Mouse (Mus musculus): ENCODE data around the gene Litaf. TPM values are rescaled to one million over a fixed set of nuclear protein-coding genes. Genes with fewer than 3 reads are reported as not detected.

Litaf gene
- total RNA-seq, 2 experiments from 2014 or later = 21.7 to 24.2 TPM

GRCm38 (mm10) chr16:11069710-11070420 is 3.9 kb upstream of the Litaf start:
- intact Hi-C loops (cut with DNase I) = loop anchor here (5.0 kb wide), 1 partner anchor 62 kb away; the partner anchor contains the start of gene Txndc11
- peak; percentile 47 for DNase-seq (ENCODE audit: low spot score)

GRCm38 (mm10) chr16:11069271-11069670 is 3.3 kb upstream of the Litaf start:
- intact Hi-C loops (cut with DNase I) = no loop called here

DNA sequence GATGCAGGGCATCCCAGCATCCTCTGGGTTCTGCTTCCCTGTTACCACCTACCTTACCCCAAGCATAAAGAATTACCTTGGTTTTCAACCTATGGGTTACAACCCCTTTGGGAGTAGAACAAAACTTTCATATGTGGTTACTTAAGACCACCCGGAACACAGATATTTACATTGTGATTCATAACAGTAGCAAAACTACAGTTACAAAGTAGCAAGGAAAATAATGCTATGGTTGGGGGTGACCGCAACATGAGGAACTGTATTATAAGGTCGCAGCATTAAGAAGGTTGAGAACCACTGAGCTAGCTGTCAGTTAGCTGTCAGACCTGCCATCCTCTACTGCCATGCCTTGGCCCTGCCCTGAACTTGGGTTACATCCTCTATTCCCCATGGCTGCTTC is 2.7 kb upstream of the Litaf start:
- intact Hi-C loops (cut with DNase I) = no loop called here
- DNase-seq (ENCODE audit: low spot score) = no peak

More at GRCm38 (mm10) chr16:11069271-11069670, 3.3 kb upstream of the Litaf start:
- DNase-seq (ENCODE audit: low spot score) = no peak

DNA sequence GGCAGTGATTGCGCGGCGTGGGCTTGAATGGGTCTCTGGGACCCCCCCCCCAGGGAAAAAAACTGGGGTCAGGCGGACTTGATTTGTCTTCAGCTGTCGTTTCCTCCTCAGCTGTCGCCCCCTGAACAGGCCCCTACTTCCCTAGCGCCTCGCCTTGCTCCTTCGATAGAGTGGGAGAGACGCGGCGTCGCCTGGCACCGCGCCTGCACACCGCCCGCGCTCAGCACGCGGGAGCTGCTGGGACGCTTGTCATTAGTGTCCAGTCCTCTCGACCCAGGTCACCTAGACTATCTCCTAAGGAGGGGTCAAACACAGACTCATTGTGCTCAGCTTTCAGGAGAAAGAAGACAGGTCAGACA is 855 bp upstream of the Litaf start:
- DNase-seq (ENCODE audit: low spot score) = peak; percentile 39
- intact Hi-C loops (cut with DNase I) = loop anchor here (2.0 kb wide), 1 partner anchor 22 kb away; no protein-coding TSS in a partner anchor

DNA sequence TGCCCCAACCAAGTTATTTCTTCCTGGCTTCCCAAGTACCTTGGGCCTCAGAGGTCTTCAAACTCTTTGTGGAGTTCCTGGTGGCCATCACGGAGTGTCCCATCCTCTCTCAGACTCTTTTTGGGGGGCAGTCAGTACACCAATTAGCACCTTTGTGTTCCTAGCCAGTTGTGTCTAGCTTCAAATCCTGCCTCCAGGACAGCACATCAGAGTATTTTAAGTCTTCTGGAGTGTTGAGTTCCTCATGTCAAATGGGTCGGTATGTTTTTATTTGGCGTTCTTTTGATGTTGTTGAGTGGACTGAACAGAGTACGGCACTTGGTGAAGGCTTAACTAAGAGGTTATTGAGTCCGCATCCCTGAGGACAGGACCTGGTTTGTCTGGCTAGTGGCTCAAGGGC is 526 bp downstream of the Litaf start:
- no peak for DNase-seq (ENCODE audit: low spot score)
- intact Hi-C loops (cut with DNase I) = no loop called here

DNA sequence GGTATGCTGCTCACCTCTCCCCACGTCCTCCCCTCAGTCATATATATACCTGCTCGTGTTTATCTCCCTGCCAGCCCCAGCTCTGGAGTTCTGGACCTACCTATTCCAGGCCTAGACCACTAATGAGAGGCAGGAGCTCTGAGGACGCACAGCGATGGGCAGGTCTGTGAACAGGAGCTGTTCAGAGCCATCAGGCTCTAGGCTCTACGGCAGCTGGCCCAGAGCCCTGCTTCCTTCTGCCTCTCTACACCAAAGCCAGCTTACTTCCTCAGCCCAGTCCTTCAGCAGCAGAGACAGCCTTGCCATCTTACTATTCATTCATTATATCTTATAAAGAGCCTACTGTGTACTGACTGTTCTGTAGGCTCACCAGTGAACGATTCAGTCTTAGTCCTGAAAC is 1.2 kb downstream of the Litaf start:
- DNase-seq (ENCODE audit: low spot score) = no peak
- intact Hi-C loops (cut with DNase I) = no loop called here

DNA sequence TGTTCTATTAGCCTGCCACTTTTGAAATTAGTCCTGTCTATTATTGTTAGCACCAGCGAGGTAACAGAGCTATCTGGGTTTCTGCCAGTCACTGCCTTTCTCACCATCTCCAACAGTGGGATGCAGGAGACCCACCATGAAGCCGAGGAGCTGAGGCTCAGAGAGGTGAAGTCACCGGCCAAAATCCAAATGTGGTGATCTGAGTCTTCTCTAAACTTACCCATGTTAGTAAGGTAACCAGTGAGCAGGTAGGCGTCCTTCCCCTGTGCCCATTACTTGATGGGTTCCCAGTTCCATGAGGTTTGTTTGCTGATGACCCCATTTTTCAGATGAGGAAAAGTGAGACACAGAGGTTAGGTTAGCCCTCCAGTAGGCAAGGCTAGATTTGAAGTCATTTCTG is 1.6 kb downstream of the Litaf start:
- DNase-seq (ENCODE audit: low spot score) = no peak
- intact Hi-C loops (cut with DNase I) = no loop called here

DNA sequence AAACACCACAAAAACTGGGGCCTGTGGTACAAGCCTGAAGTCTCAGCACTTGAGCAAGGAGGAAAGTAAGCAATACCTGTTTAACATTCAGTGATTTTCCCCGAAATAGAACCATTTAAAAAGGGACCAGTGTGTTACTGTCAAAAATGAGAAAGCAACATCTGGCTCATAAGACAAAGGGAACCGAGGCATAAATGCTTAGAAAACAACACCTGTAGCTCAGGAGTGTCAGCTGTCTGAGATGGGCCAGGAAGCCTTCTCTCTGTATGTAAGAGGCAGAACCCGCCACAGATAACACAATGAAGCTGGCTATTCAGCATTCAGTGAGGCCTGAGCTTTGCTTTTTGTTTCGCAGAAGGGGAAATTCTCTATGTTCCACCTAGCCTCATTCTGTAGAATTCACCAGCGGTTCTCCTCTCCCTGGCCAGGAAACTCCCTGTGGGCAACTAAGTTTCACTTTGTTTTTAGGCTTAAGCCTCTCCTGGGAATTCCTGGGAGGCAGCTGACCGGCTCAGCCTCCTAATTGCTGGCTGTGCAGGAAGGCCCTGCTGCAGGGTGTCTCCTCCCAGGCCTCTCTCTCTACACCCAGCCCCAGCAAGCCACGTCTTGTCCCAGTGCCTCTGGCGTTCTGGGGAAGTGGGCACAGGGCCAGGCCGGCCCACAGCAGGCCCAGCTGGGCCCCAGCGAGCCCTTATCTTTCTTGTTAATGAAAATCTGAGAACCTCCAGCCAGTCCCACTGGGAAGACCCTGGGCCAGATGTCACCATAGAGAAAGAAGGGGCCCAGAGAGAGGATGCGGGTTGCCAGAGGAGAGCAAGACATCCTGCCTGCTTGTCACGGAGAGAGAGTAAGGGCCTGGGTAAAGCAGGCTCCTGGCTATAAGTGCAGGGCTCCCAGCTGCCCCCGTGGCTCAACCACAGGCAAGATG is 2.9 kb downstream of the Litaf start:
- DNase-seq (ENCODE audit: low spot score) = peak; percentile 86
- intact Hi-C loops (cut with DNase I) = no loop called here

GRCm38 (mm10) chr16:11060645-11061044 is 5.3 kb downstream of the Litaf start, which contains the start of gene Snn:
Snn (plus strand) TSS chr16:11060945.
- intact Hi-C loops (cut with DNase I) = no loop called here
- DNase-seq (ENCODE audit: low spot score) = no peak

DNA sequence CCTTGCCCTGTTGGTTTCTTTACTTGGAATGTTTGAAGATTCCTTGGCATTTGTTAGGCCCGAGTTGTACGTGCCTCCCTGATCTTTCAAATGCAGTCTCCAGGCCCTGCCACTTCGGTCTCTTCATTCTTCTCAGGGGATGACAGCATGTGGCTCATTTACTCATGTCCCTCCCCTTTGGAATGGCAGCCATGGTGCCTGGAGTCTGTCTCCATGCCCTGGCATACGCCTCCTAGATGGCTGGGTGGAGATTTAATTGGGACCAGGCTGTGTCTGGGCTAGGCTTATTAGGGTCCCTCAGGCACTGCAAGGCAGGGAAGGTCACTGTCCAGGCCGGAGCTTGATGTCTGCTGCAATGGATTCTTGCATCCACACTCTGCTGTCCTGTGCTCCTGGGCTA is 10.0 kb downstream of the Litaf start:
- intact Hi-C loops (cut with DNase I) = loop anchor here (5.0 kb wide), 1 partner anchor 41 kb away; no protein-coding TSS in a partner anchor
- DNase-seq (ENCODE audit: low spot score) = no peak

DNA sequence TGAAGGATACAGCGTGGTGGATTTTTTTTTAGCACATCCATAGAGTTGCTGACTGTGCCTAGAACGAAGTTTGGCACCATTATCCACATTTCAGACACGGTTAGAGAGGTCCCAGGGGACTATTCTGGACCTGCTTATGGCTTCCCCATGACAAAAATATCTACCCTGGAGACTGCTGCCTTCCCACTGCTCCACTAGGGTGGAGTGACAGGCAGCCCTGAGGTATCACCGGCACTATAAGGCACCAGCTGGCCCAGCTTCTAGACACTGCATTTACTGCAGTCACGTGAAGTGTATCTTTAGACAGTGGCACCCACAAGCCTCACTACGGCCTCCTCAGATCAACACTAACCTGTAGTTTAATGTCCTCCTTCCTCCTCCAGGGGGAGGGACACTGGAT is 11.1 kb downstream of the Litaf start:
- DNase-seq (ENCODE audit: low spot score) = no peak
- intact Hi-C loops (cut with DNase I) = loop anchor here (5.0 kb wide), 1 partner anchor 42 kb away; no protein-coding TSS in a partner anchor

DNA sequence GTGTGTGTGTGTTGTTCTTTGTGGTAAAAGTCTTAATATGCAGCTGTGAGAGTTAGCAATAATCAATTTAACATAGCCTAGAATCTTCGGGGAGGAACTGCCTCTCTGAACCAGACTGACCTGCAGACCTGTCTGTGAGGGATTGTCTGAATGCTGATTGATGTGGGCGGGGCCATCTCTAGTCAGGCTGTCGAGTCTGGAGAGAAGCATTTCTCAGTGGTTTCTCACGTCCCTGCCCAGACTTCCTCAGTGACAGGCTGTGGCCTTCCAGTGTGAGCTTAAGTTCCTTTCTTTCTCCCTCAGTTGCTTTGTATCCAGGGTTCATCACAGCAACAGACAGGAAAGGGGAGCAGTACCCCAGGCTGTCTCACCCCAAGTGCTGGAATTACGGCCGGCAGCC is 11.5 kb downstream of the Litaf start:
- intact Hi-C loops (cut with DNase I) = no loop called here
- no peak for DNase-seq (ENCODE audit: low spot score)

- no peak for DNase-seq (ENCODE audit: low spot score)
- intact Hi-C loops (cut with DNase I) = no loop called here
Observed at GRCm38 (mm10) chr16:11051134-11051533, 14.8 kb downstream of the Litaf start.

DNA sequence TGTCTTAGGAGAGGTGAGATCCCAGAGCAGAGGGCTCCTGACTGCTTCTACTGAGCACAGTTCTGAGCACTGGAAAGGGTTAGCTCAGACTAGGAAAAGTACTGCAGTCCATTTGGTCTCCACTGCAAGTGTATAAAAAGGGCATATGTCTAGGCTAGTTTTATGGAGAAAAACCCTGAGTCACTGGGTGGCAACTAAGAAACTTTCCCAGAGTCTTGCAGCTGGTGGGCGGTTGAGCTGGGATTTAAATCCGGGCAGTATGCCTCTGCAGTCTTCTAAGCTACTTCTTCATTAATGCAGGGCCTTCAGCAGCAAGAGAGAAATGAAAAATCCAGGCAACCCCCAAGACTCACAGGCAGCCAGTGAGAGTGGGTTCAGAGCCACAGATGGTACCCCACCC is 15.7 kb downstream of the Litaf start:
- no peak for DNase-seq (ENCODE audit: low spot score)
- intact Hi-C loops (cut with DNase I) = no loop called here

- intact Hi-C loops (cut with DNase I) = no loop called here
- DNase-seq (ENCODE audit: low spot score) = no peak
Observed at GRCm38 (mm10) chr16:11047130-11047529, 18.8 kb downstream of the Litaf start.

GRCm38 (mm10) chr16:11046437-11046836 is 19.5 kb downstream of the Litaf start:
- peak; percentile 63 for DNase-seq (ENCODE audit: low spot score)
- intact Hi-C loops (cut with DNase I) = no loop called here

DNA sequence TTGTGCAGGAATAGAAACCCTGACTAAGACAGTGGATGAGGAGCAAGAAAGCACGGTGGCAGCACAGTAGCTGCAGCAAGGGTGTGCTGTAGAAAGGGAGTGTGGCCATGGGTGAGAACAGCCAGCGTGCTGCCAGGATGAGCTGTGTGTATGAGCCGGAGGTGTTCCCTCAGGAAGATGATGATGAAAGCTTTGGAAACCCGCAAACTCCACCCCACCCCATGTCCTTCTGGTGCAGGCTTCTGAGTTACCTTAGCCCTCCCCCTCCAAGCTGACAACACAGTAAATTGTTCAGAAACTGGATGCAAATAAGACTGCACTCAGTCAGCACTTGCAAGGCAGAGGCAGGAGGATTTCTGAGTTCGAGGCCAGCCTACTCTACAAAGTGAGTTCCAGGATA is 22.7 kb downstream of the Litaf start:
- DNase-seq (ENCODE audit: low spot score) = no peak
- intact Hi-C loops (cut with DNase I) = no loop called here

- intact Hi-C loops (cut with DNase I) = no loop called here
Observed at GRCm38 (mm10) chr16:11040603-11041002, 25.4 kb downstream of the Litaf start.

DNA sequence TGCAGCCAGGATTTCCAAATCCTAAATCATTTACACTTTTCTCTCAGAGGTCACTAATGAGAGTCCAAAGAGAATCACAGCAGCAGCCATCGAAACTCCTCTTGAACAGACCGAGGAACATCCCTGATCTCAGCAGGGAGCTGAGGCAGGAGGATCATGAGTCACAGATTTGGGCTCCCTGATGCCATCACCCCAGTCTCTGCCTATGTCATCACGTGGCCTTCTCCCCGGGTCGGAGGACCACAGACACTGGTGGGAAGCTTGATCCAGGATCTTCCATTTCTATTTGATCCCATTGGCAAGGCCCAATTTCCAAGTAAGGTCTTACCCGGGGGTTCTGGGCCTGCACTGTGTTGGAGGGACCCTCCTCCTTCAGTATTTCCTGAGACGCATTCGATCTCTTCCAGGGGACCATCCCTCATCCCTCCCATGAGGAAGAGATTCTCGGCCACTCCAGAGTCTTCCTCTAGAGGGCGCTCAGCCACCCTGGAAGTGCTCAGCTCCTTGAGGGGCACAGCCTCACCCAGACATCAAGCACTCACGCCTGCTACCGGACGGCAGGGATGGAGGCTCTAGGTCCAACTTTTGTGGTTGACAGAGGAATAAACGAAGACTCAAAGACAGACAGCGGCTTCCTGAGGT is 30.0 kb downstream of the Litaf start:
- peak; percentile 44 for DNase-seq (ENCODE audit: low spot score)
- intact Hi-C loops (cut with DNase I) = loop anchor here (1.0 to 5.0 kb wide), 4 partner anchors 56 to 381 kb away; no protein-coding TSS in a partner anchor

More at GRCm38 (mm10) chr16:11040603-11041002, 25.4 kb downstream of the Litaf start:
- no peak for DNase-seq (ENCODE audit: low spot score)

DNA sequence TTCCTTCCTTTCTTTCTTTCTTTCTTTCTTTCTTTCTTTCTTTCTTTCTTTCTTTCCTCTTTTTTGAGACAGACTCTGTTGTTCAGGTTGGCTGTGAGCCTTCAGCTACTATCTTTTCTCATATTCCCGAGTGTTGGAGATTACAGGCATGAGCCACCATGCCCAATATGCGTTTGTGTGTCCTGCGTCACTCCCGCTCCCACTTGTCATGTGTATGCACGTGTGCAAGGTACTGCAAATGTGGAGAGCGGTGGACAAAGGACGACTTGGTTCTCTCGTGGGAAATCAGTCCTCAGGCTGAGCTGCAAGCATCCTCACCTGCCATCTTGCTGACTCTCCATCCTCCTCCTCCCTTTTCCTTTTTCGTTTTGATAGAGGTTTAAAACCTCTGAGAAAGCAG is 30.7 kb downstream of the Litaf start:
- DNase-seq (ENCODE audit: low spot score) = no peak
- intact Hi-C loops (cut with DNase I) = loop anchor here (5.0 kb wide), 3 partner anchors 57 to 382 kb away; no protein-coding TSS in a partner anchor
